Mouse (Mus musculus) left cerebral cortex, adult 11 months (tissue): Measurements from ENCODE around the gene Gm10718.
"Not testable (repeated sequence)": the region's sequence is repeated elsewhere in the genome, so short reads cannot be mapped to it uniquely, and the experiment has no call there.

ENCODE experiments used
- DNase-seq: peaks from one replicate; pipeline ENCODE4 v3.0.0; 2022; ENCODE audit warnings: low spot score

Gene Gm10718

DNA sequence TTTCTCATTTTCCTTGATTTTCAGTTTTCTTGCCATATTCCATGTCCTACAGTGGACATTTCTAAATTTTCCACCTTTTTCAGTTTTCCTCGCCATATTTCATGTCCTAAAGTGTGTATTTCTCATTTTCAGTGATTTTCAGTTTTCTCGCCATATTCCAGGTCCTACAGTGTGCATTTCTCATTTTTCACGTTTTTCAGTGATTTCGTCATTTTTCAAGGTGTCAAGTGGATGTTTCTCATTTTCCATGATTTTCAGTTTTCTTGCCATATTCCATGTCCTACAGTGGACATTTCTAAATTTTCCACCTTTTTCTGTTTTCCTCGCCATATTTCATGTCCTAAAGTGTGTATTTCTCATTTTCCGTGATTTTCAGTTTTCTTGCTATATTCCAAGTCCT lies 2.3 kb downstream of the Gm10718 start:
- DNase-seq: peak; percentile 17

GRCm38 (mm10) chr9:3026136-3026535 lies 2.8 kb downstream of the Gm10718 start:
- DNase-seq: not testable (repeated sequence)

- not testable (repeated sequence) for DNase-seq
Measured at GRCm38 (mm10) chr9:3026741-3027140, 3.4 kb downstream of the Gm10718 start.

- DNase-seq: not testable (repeated sequence)
Measured at GRCm38 (mm10) chr9:3027200-3027599, 3.9 kb downstream of the Gm10718 start.

GRCm38 (mm10) chr9:3029276-3030000 lies 6.1 kb downstream of the Gm10718 start:
- not testable (repeated sequence) for DNase-seq

- not testable (repeated sequence) for DNase-seq
Measured at GRCm38 (mm10) chr9:3030677-3031318, 7.5 kb downstream of the Gm10718 start.

DNA sequence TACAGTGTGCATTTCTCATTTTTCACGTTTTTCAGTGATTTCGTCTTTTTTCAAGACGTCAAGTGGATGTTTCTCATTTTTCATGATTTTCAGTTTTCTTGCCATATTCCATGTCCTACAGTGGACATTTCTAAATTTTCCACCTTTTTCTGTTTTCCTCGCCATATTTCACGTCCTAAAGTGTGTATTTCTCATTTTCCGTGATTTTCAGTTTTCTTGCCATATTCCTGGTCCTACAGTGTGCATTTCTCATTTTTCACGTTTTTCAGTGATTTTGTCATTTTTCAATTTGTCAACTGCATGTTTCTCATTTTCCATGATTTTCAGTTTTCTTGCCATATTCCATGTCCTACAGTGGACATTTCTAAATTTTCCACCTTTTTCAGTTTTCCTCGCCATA lies 11.0 kb downstream of the Gm10718 start, which contains the start of gene Gm17535:
Gm17535 (plus strand) TSS at position 301 of the 400 bp plus-strand sequence.
- not testable (repeated sequence) for DNase-seq

GRCm38 (mm10) chr9:3036577-3036976 lies 13.2 kb downstream of the Gm10718 start, which contains the start of gene Gm10715:
Gm10715 (plus strand) TSS chr9:3036877.
- DNase-seq: not testable (repeated sequence)

- DNase-seq: not testable (repeated sequence)
Measured at GRCm38 (mm10) chr9:3038161-3038560, 14.8 kb downstream of the Gm10718 start.
